Mouse (Mus musculus) lung, adult 2 months (tissue): Measurements from ENCODE around the gene Kcnip2.

Source experiments
- CTCF ChIP-seq: fragments of 200-500 bp; IDR thresholded peaks from 2 replicates; pipeline ENCODE4 v1.5.1; 2011; ENCODE audit warnings: mild to moderate bottlenecking, low read length, control low read depth; ENCODE audit not compliant: insufficient read depth
- POLR2A ChIP-seq: fragments of 200-500 bp; IDR thresholded peaks from 2 replicates; pipeline ENCODE4 v1.6.1; 2011; ENCODE audit warnings: low read depth, mild to moderate bottlenecking, control low read depth, low read length, borderline replicate concordance; ENCODE audit errors: extremely low read depth

- TF ChIP-seq CTCF (no peak), POLR2A (no peak)
Measured at GRCm38 (mm10) chr19:45837050-45837994, 21.5 kb upstream of the Kcnip2 start.
